Mouse (Mus musculus) lung, adult 2 months (tissue): ENCODE results near the gene Panx3.

ENCODE experiments used
- CTCF ChIP-seq: fragments of 200-500 bp; IDR thresholded peaks from 2 replicates; pipeline ENCODE4 v1.5.1; 2011; ENCODE audit warnings: mild to moderate bottlenecking, low read length, control low read depth; ENCODE audit not compliant: insufficient read depth
- POLR2A ChIP-seq: fragments of 200-500 bp; IDR thresholded peaks from 2 replicates; pipeline ENCODE4 v1.6.1; 2011; ENCODE audit warnings: low read depth, mild to moderate bottlenecking, control low read depth, low read length, borderline replicate concordance; ENCODE audit errors: extremely low read depth

DNA sequence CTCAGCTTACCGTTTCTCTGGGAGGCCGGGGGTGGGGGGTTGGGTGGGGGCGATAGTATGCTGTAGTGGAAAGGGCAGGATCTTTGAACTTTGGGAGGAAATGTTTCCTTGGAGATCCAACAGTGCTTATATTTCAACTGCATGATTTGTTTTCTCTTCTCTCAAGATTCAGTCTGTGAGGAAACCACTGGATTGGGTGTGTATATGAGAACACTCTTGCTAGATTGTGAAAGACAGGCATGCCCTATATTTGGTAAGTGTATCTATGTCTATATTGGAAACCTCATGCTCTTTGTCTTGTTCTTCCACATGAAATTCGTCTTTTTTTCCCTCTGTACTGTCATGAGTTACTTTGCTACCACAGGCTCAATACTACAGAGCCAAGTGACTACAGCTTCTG is 643 bp upstream of the Panx3 start:
- TF ChIP-seq CTCF: no peak
- TF ChIP-seq POLR2A: no peak
